10 mouse cellular contexts compared by ENCODE assay signal in the genomic region with DNA sequence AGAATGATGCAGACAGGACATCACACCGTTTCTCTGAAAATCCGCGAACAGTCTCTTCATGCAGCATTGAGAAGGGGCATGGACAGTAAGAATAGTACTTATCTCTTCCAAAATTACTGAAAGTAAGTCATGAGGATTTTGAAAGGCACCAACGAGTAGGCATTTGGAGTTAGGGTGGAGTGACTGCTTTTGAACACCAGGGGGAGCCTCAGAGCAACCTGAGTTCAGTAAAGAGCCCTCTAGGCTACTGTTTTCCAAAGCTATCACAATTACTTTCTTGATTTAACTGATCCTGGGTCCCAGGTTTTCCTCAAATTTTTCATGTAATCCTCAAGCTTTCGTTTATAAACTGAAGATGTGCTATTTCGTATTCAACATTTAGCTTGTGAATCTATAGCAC. TPM values are rescaled to one million over a fixed set of nuclear protein-coding genes. Genes with fewer than 3 reads are reported as not detected.
DNase-seq lines count a peak whose midpoint lies in the region; ATAC-seq and TF ChIP-seq lines count a peak whose summit lies in the region.
"Had no signal": no experiment of that assay in that cellular context is flagged by ENCODE, and none has a peak within 500 bp of the region (broad histone marks: within the 10 kb centered on the region; RNA-seq: fewer than 3 reads in every experiment).

No protein-coding gene starts in this region.

- TF ChIP-seq POLR2A in MEL (IDR thresholded peaks at IDR 0.05; ENCODE audit: control insufficient read depth in 1 of 2, insufficient read depth in 1 of 2, low read depth in 1 of 2, low read length in 2 of 2, poor library complexity in 1 of 2): no peak

- H3K4me2 ChIP-seq in intestine, postnatal 0 days (replicated peaks; ENCODE audit: low read depth): no peak overlapping the region
- no peak overlapping the region for H3K4me2 ChIP-seq in intestine, embryonic 16.5 days (ENCODE audit: low read depth, low read length)

- intact Hi-C loops in left cerebral cortex, adult 2 months (cut with DNase I): loop anchor here (2.0 kb wide), 1 partner anchor 450 kb away; no protein-coding TSS in a partner anchor

- no peaks in the 10 kb centered on the region for H3K9me3 ChIP-seq in intestine, postnatal 0 days (ENCODE audit: control insufficient read depth)
- H3K9me3 ChIP-seq in intestine, embryonic 16.5 days (ENCODE audit: control insufficient read depth, low read length): no peaks in the 10 kb centered on the region
- no peaks in the 10 kb centered on the region for H3K9me3 ChIP-seq in MEL (replicated peaks; ENCODE audit: insufficient read depth, low read length)

- no peaks in the 10 kb centered on the region for H3K36me3 ChIP-seq in intestine, postnatal 0 days (ENCODE audit: control insufficient read depth, insufficient read depth)
- no peaks in the 10 kb centered on the region for H3K36me3 ChIP-seq in intestine, embryonic 16.5 days (ENCODE audit: control insufficient read depth, insufficient read depth, low read length)
- no peaks in the 10 kb centered on the region for H3K36me3 ChIP-seq in MEL (ENCODE audit: control insufficient read depth in 1 of 2, insufficient read depth in 2 of 2, low read length in 2 of 2)

- DNase-seq in MEL (ENCODE audit: low read depth, low spot score): peak; percentile 33
- peak; percentile 16 for DNase-seq in cerebellum, adult 11 months
- DNase-seq in frontal cortex, postnatal 10 days (ENCODE audit: low spot score in 2 of 2): peak; percentile 12 to 45
- DNase-seq in left cerebral cortex, adult 2 months (ENCODE audit: extremely low spot score in 1 of 2, low spot score in 2 of 2): peak; percentile 43 to 56

- no peak for TF ChIP-seq EP300 in MEL (IDR thresholded peaks at IDR 0.05; ENCODE audit: low read depth in 1 of 2, low read length in 2 of 2)

- no peaks in the 10 kb centered on the region for H3K79me2 ChIP-seq in MEL (ENCODE audit: control insufficient read depth, insufficient read depth, low read length, poor library complexity)

- no peak overlapping the region for H3K4me3 ChIP-seq in intestine, postnatal 0 days (ENCODE audit: low read depth, low read length)
- H3K4me3 ChIP-seq in intestine, embryonic 16.5 days (ENCODE audit: low read length): no peak overlapping the region
- H3K4me3 ChIP-seq in MEL (ENCODE audit: control insufficient read depth in 1 of 2, insufficient read depth in 1 of 2, low read depth in 2 of 2, low read length in 2 of 2): no peak overlapping the region
- no peak overlapping the region for H3K4me3 ChIP-seq in left cerebral cortex, adult 2 months
- H3K4me3 ChIP-seq: erythroblast, embryonic 14.5 days had no signal

- no peak for ATAC-seq in intestine, postnatal 0 days
- no peak for ATAC-seq in intestine, embryonic 16.5 days
- ATAC-seq in neutrophil, adult 5-6 weeks (ENCODE audit: extremely low read depth, insufficient number of reproducible peaks, low FRiP score, poor library complexity, severe bottlenecking): peak; percentile 60; the same call in 1 of the 2 replicates
- no peak for ATAC-seq in inflammation-experienced regulatory T-cells, adult 6 months

- TF ChIP-seq CTCF in intestine, postnatal 0 days (IDR thresholded peaks at IDR 0.05; ENCODE audit: low read depth): peak; percentile 81
- peak; percentile 45 to 65 (median 53) for TF ChIP-seq CTCF in MEL (IDR thresholded peaks at IDR 0.05 in 2 of 3, conservative IDR thresholded peaks at IDR 0.05 in 1 of 3; ENCODE audit: control insufficient read depth in 1 of 3, insufficient read depth in 1 of 3, low read depth in 2 of 3, low read length in 3 of 3, poor library complexity in 1 of 3, severe bottlenecking in 1 of 3)
- TF ChIP-seq CTCF in left cerebral cortex, adult 2 months (IDR thresholded peaks at IDR 0.05): peak; percentile 90

- WGBS in intestine, postnatal 0 days: 33% methylated on average over 6 of the region's 6 CpGs
- 34% methylated on average over 6 of the region's 6 CpGs for WGBS in intestine, embryonic 16.5 days

- H3K4me1 ChIP-seq in intestine, postnatal 0 days (replicated peaks; ENCODE audit: control insufficient read depth, insufficient read depth, low read length): no peaks in the 10 kb centered on the region
- H3K4me1 ChIP-seq in intestine, embryonic 16.5 days (ENCODE audit: control insufficient read depth, insufficient read depth, low read length): no peaks in the 10 kb centered on the region
- no peaks in the 10 kb centered on the region for H3K4me1 ChIP-seq in MEL (ENCODE audit: control insufficient read depth in 1 of 2, insufficient read depth in 2 of 2, low read length in 2 of 2)

- no peak overlapping the region for H3K27ac ChIP-seq in intestine, postnatal 0 days (ENCODE audit: low read depth, low read length)
- no peak overlapping the region for H3K27ac ChIP-seq in intestine, embryonic 16.5 days (ENCODE audit: low read length)
- H3K27ac ChIP-seq in MEL (ENCODE audit: control insufficient read depth, low read depth, low read length): no peak overlapping the region
- H3K27ac ChIP-seq in left cerebral cortex, adult 2 months: no peak overlapping the region
- H3K27ac ChIP-seq: macrophage had no signal

- H3K9ac ChIP-seq in intestine, postnatal 0 days (ENCODE audit: low read depth, low read length): no peak overlapping the region
- no peak overlapping the region for H3K9ac ChIP-seq in intestine, embryonic 16.5 days (ENCODE audit: low read depth, low read length)
- no peak overlapping the region for H3K9ac ChIP-seq in MEL (ENCODE audit: control insufficient read depth, low read depth, low read length, poor library complexity, severe bottlenecking)

- no peaks in the 10 kb centered on the region for H3K27me3 ChIP-seq in intestine, postnatal 0 days (replicated peaks; ENCODE audit: control insufficient read depth, insufficient read depth, low read length)
- no peaks in the 10 kb centered on the region for H3K27me3 ChIP-seq in intestine, embryonic 16.5 days (replicated peaks; ENCODE audit: control insufficient read depth, insufficient read depth, low read length)
- H3K27me3 ChIP-seq in MEL (ENCODE audit: control insufficient read depth in 1 of 2, insufficient read depth in 2 of 2, low read length in 2 of 2): no peaks in the 10 kb centered on the region

- peak; percentile 24 for TF ChIP-seq RAD21 in MEL (IDR thresholded peaks at IDR 0.05; ENCODE audit: low read depth, low read length)

TF ChIP-seq in MEL, 35 proteins besides CTCF, POLR2A, EP300 and RAD21:
- TF ChIP-seq CHD2 (IDR thresholded peaks at IDR 0.05; ENCODE audit: low read length) (no peak), SMC3 (IDR thresholded peaks at IDR 0.05; ENCODE audit: low read depth, low read length) (peak; percentile 48), TCF12 (IDR thresholded peaks at IDR 0.05; ENCODE audit: low read depth, low read length) (no peak)

RNA-seq across cellular contexts. Expression of a gene that starts 56.9 kb away (rescaled TPM):
- not detected in 2 replicates for polyA plus RNA-seq in intestine, postnatal 0 days (2015; fragmentation: Nextera tagmentation; extraction: Ambion mirVana)
- polyA plus RNA-seq in intestine, embryonic 16.5 days (2015; fragmentation: Nextera tagmentation; extraction: Ambion mirVana): not detected in 2 replicates
- total RNA-seq in MEL (2012; rRNA removed): not detected in 2 replicates
- polyA plus RNA-seq in MEL (2012; ENCODE audit: insufficient read depth in 1 of 2, insufficient read length in 2 of 2, low read depth in 1 of 2, low replicate concordance in 2 of 2, missing spikeins in 1 of 2): not detected
- not detected for total RNA-seq in left cerebral cortex, adult 2 months (2021)
- not detected in 2 replicates for total RNA-seq in neutrophil, adult 5-6 weeks (2017)
- not detected for polyA plus RNA-seq in inflammation-experienced regulatory T-cells, adult 6 months (2017; shearing (Covaris generic))
- polyA plus RNA-seq: erythroblast, embryonic 14.5 days; macrophage had no signal
